Mouse (Mus musculus) retina, postnatal 7 days (tissue): ENCODE data around the gene Gm3250.
"Not testable (repeated sequence)": the region's sequence is repeated elsewhere in the genome, so short reads cannot be mapped to it uniquely, and the experiment has no call there.

Source experiments
- DNase-seq: peaks from one replicate; pipeline ENCODE4 v3.0.0-alpha.2; 2012; ENCODE audit warnings: low read depth, low spot score

Gene Gm3250

GRCm38 (mm10) chr10:77751254-77751653 is 31.1 kb downstream of the Gm3250 start, which contains the start of gene Gm9736:
Gene Gm9736 (minus strand): TSS chr10:77751354.
- DNase-seq = not testable (repeated sequence)

DNA sequence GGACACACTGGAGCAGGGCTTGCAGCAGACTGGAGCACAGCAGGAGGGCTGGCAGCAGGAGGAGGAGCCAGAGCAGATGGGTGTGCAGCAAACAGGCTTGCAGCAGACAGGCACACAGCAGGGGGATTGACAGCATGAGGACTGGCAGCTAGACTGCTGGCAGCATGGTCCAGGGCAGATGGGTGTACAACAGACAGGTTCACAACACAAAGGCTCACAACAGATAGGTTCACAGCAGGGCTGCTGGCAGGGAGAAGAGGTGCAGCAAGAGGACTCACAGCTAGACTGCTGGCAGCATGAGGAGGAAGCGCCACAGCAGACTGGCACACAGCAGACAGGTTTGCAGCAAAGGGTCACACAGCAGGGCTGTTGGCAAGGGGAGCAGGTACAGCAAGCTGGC is 31.7 kb downstream of the Gm3250 start:
- not testable (repeated sequence) for DNase-seq

DNA sequence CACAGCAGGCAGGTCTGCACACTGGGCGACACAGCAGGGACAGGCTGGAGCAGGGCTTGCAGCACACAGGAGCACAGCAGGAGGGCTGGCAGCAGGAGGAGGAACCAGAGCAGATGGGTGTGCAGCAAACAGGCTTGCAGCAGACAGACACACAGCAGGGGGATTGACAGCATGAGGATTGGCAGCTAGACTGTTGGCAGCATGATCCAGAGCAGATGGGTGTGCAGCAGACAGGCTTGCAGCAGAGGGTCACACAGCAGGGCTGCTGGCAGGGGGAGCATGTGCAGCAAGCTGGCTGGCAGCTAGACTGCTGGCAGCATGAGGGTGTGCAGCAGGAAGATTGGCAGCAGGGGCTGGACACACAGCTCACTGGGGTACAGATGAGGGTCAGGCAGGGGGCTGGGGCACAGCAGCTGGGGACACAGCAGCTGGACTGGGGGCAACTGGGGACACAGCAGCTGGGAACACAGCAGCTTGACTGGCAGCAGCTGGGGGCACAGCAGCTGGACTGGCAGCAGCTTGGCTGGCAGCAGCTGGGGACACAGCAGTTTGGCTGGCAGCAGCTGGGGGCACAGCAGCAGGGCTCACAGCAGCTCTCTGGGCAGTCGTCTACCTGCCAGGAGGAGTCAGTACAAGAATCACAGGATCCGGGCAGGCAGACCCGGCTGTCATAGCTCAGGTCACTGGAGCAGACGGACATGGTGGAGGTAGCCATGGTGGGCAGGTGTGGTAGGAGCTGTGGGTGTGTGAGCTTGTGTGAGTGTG is 40.2 kb downstream of the Gm3250 start, which contains the start of gene Gm18596:
TSS of gene Gm18596 (minus strand) at position 715 of the 765 bp plus-strand sequence.
- DNase-seq = not testable (repeated sequence)

GRCm38 (mm10) chr10:77738929-77739328 is 43.4 kb downstream of the Gm3250 start:
- DNase-seq = no peak

DNA sequence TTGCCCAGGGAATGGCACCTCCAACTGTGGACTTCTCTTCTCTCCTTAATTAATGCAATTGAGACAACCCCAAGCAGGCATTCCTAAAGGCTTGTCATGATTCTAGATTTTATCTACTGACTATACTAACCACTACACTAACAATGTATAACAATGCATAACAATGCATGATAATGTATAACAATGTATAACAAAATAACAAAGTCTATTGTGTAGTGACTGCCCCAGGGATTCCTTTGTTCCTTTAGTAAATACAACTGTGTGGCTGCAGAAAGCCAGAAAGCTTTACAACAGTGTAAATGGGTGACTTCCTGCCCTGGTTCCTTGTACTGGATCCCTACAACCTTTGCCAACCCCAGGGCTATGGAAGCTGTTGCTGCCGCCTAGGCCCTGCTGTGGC is 46.4 kb downstream of the Gm3250 start:
- DNase-seq = no peak
